Mouse (Mus musculus) thymus, adult 2 months (tissue): ENCODE measurements around the gene Jmjd8. TPM values are rescaled to one million over a fixed set of nuclear protein-coding genes. Genes with fewer than 3 reads are reported as not detected.
A peak's percentile ranks its signal among the peaks of the same experiment; 100 is the strongest.

Source experiments
- DNase-seq: peaks from one replicate; pipeline ENCODE4 v3.0.0; 2021
- H3K27ac ChIP-seq: fragments of 200-500 bp; 2 replicates; pipeline ENCODE4 v1.5.1; 2012; ENCODE audit warnings: low read length, control low read depth; ENCODE audit not compliant: control insufficient read depth, insufficient read depth
- H3K27me3 ChIP-seq: fragments of 200-500 bp; 2 replicates; pipeline ENCODE4 v1.6.1; 2012; ENCODE audit warnings: mild to moderate bottlenecking, low read length, moderate library complexity, mixed read lengths; ENCODE audit not compliant: control insufficient read depth, insufficient read depth
- H3K36me3 ChIP-seq: fragments of 200-500 bp; 2 replicates; pipeline ENCODE4 v1.6.1; 2012; ENCODE audit warnings: mild to moderate bottlenecking, low read length, moderate library complexity; ENCODE audit not compliant: control insufficient read depth, insufficient read depth
- H3K4me1 ChIP-seq: fragments of 200-500 bp; replicated peaks from 2 replicates; pipeline ENCODE4 v1.6.1; 2012; ENCODE audit warnings: low read length; ENCODE audit not compliant: control insufficient read depth, insufficient read depth
- H3K4me3 ChIP-seq: fragments of 200-500 bp; 2 replicates; pipeline ENCODE4 v1.5.1; 2012; ENCODE audit warnings: mild to moderate bottlenecking, low read length, control low read depth, moderate library complexity; ENCODE audit not compliant: control insufficient read depth, insufficient read depth
- CTCF ChIP-seq: fragments of 200-500 bp; IDR thresholded peaks from 2 replicates; pipeline ENCODE4 v1.5.1; 2012; ENCODE audit warnings: mild to moderate bottlenecking, control low read depth, low read length, moderate library complexity, borderline replicate concordance; ENCODE audit not compliant: control insufficient read depth, poor library complexity, insufficient read depth; ENCODE audit errors: extremely low read depth
- POLR2A ChIP-seq: fragments of 200-500 bp; IDR thresholded peaks from 2 replicates; pipeline ENCODE4 v1.6.1; 2012; ENCODE audit warnings: mild to moderate bottlenecking, low read length, control low read depth, moderate library complexity; ENCODE audit not compliant: control insufficient read depth, poor library complexity, insufficient read depth; ENCODE audit errors: extremely low read depth
- WGBS: fragments of 180-500 bp; shearing (Covaris S2); methylation state at CpG from one replicate; pipeline ENCODE4 v1.1.7; 2018; 5-methylcytosine and 5-hydroxymethylcytosine counted together
- polyA plus RNA-seq: library from polyadenylated mRNA; depleted of rRNA; stranded (reverse); fragments of >200 nt; gene quantifications from 2 replicates; pipeline ENCODE4 v1.2.3, GENCODE M21; 2012

Jmjd8 gene
- polyA plus RNA-seq, 1 experiment, result 83.2 TPM

DNA sequence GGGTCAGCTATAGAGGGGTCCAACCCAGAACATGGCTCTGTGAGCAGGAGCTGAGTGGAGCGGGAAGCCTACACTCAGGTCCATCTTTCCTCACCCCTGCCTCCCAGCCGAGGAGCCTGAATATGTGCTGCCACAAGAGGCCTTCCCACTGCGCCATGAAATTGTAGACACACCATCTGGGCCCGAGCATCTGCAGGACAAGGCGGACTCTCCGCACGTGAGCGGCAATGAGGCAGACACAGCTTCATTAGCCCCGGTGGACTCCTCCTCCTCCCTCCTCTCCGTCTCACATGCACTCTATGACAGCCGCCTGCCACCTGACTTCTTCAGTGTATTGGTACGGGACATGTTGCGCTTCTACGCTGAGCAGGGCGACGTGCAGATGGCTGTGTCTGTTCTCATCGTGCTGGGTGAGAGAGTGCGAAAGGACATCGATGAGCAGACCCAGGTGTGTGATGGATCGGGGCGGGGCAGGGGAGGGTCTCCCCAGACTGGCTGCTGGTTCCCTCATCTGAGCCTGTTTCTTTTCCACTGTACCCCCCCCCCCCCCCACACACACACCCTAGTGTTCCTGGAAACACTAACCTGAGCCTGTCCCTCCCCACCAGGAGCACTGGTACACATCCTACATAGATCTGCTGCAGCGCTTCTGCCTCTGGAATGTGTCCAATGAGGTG is 983 bp upstream of the Jmjd8 start:
- WGBS, result 95% methylated on average over 22 of the region's 22 CpGs
- no peak overlapping the region for H3K27ac ChIP-seq
- no peaks in the 10 kb centered on the region for H3K27me3 ChIP-seq
- no peak for DNase-seq
- H3K4me1 ChIP-seq, result peaks cover 43% of the 10 kb centered on the region
- TF ChIP-seq POLR2A (no peak), CTCF (no peak)
- no peak overlapping the region for H3K4me3 ChIP-seq
- H3K36me3 ChIP-seq, result peaks cover 4% of the 10 kb centered on the region; the same call in 1 of the 2 replicates

DNA sequence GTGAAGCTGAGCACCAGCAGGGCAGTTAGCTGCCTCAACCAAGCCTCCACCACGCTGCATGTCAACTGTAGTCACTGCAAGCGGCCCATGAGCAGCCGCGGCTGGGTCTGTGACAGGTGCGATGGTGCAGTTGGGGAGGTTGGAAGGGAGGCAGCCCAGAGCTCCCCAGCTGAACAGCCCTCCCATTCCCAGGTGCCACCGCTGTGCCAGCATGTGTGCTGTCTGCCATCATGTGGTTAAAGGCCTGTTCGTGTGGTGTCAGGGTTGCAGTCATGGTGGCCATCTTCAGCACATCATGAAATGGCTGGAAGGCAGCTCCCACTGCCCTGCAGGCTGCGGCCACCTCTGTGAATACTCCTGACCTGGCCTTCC is 458 bp upstream of the Jmjd8 start:
- Histone ChIP-seq H3K27ac (no peak overlapping the region; the same call in 1 of the 2 replicates), H3K27me3 (no peaks in the 10 kb centered on the region), H3K4me1 (peaks cover 40% of the 10 kb centered on the region), H3K4me3 (peak overlapping the region; percentile 79), H3K36me3 (peaks cover 4% of the 10 kb centered on the region; the same call in 1 of the 2 replicates)
- TF ChIP-seq CTCF (no peak), POLR2A (no peak)
- 54% methylated on average over 8 of the region's 8 CpGs for WGBS
- no peak for DNase-seq

DNA sequence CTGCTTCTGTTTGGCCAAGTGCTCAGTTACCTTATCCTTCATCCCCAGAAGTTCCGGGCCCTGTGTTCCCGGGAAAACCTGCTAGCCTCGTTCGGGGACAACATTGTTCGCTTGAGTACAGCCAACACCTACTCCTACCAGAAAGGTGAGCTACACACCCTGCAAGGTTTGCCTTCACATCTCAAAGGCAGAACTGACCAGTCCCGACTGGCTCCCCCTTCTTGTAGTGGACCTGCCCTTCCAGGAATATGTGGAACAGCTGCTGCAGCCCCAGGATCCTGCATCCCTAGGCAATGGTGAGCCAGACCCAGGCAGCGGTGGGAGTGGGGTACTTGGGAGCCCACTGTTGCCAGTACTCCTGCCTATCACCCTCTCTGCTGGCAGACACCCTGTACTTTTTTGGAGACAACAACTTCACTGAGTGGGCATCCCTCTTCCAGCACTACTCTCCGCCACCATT is 921 bp downstream of the Jmjd8 start:
- TF ChIP-seq POLR2A, result no peak
- DNase-seq, result no peak
- Histone ChIP-seq H3K27me3 (no peaks in the 10 kb centered on the region), H3K4me3 (peak overlapping the region; percentile 79), H3K27ac (no peak overlapping the region), H3K36me3 (peaks cover 4% of the 10 kb centered on the region; the same call in 1 of the 2 replicates), H3K4me1 (peaks cover 42% of the 10 kb centered on the region)
- 55% methylated on average over 8 of the region's 8 CpGs for WGBS

DNA sequence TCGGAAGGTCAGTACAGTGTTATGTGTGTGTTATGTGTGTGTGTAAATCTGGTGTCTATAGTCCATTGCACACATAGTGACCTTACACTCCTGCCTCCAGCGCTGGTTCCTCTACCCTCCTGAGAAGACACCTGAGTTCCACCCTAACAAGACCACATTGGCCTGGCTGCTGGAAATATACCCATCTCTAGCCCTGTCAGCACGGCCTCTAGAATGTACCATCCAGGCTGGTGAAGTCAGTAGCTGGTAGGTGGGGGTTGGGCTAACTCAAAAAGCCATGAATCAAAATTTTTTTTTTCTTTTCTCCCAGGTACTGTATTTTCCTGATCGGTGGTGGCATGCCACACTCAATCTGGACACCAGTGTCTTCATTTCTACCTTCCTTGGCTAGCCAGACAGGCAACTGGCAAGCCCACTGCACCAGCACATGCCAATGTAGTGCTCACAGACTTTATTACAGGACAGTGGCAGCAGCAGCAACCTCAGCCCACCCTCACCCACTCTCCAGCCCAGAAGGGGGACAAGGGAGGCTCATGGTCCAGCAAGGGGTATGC is 1.6 kb downstream of the Jmjd8 start:
- no peak for DNase-seq

DNA sequence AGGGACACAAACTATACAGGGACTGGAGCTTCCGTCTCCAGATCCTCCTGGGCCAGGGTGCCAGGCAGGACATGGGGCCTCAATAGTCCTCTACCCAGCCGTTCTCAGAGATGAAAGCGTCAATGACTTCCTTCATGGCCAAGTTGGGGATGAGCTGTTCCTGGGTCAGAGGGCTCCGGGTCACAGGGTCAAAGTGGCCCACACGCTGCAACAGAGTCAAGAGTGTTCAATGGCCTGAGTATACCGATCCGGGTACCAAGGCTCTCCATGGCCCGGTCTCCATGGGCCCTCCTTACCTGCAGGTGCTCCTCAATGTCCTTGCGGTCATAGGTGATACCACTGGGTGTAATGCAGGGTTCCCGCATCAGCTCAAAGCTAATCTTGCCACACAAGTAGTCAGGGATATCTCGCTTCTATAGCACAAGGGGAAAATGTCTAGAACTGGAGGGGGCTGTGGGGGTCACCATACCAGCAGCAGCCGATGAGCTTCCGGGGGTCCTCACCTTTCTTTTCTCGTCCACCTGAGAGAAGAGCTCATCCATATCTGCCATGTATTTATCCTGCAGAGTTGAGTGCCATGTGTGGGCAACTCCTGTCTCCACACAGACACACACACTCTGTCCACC is 2.3 kb downstream of the Jmjd8 start:
- H3K4me3 ChIP-seq, result no peak overlapping the region
- H3K27me3 ChIP-seq, result no peaks in the 10 kb centered on the region
- peaks cover 41% of the 10 kb centered on the region for H3K4me1 ChIP-seq
- 95% methylated on average over 14 of the region's 14 CpGs for WGBS
- no peak overlapping the region for H3K27ac ChIP-seq
- DNase-seq, result no peak
- TF ChIP-seq POLR2A (no peak), CTCF (no peak)
- peaks cover 4% of the 10 kb centered on the region; the same call in 1 of the 2 replicates for H3K36me3 ChIP-seq

More for the DNA sequence above, 1.6 kb downstream of the Jmjd8 start:
- 97% methylated on average over 4 of the region's 4 CpGs for WGBS
- no peaks in the 10 kb centered on the region for H3K27me3 ChIP-seq
- H3K36me3 ChIP-seq, result peaks cover 4% of the 10 kb centered on the region; the same call in 1 of the 2 replicates
- TF ChIP-seq CTCF (no peak), POLR2A (no peak)
- no peak overlapping the region for H3K4me3 ChIP-seq
- peaks cover 41% of the 10 kb centered on the region for H3K4me1 ChIP-seq
- H3K27ac ChIP-seq, result no peak overlapping the region

DNA sequence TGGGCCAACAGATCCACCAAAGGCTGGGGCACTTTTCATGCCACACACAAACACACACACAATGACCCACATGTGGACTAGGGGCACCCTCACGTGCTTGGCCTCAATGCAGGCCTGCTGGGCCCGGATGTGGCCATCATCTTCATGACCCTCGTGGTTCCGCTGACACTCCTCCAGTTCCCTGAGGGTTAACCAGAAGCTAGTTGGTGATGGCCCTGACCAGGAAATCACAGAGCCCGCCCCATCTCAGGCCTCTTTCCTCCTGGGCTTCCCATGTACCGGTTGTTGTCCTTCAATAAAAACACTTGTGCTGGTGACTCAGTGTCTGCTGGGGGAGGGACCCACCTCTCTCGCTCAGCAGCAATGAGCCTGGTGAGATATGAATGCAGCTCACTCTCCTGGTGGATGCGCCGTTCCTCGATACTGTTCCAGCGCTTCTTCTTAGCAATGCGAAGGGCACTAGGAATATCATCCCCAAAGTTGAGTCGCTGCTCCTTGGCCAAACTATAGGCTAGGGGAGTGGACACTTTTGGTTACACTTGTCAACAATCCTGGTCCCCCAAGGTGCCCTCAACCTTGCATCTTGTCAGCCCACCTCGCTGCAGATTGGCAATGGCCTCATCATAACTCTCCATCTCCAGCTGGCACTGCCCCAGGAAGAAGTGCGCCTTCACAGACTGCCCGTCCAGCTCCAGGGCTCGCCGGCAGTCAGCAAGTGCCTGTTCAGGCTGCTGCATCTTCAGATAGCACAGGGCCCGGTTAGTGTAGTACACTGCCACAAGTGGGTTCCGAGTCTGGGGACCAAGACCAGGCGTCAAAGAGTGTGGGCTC is 3.0 kb downstream of the Jmjd8 start:
- H3K4me3 ChIP-seq, result peak overlapping the region; percentile 93
- no peak overlapping the region for H3K27ac ChIP-seq
- 60% methylated on average over 21 of the region's 21 CpGs for WGBS
- no peaks in the 10 kb centered on the region for H3K27me3 ChIP-seq
- no peak for DNase-seq
- peaks cover 46% of the 10 kb centered on the region for H3K4me1 ChIP-seq
- TF ChIP-seq POLR2A (no peak), CTCF (no peak)
- H3K36me3 ChIP-seq, result peaks cover 4% of the 10 kb centered on the region; the same call in 1 of the 2 replicates
